Mouse (Mus musculus): ENCODE measurements at regions not wholly inside any gene's neighbourhood (a gene's known extent, or its start where the extent isn't known, plus 50 kb on each side); places are given as distances from the start of the nearest gene placed in this dataset.

GRCm38 (mm10) chr1:73743737-73744554 is 380.3 kb downstream of the Tns1 start:
- Histone ChIP-seq H3K36me3 (ENCODE audit: control insufficient read depth in 1 of 2, insufficient read depth in 2 of 2, low read length in 2 of 2) (no peaks in the 10 kb centered on the region), H3K9me3 (replicated peaks; ENCODE audit: insufficient read depth, low read length) (no peaks in the 10 kb centered on the region), H3K27me3 (ENCODE audit: control insufficient read depth in 1 of 2, insufficient read depth in 2 of 2, low read length in 2 of 2) (no peaks in the 10 kb centered on the region), H3K79me2 (ENCODE audit: control insufficient read depth, insufficient read depth, low read length, poor library complexity) (no peaks in the 10 kb centered on the region), H3K9ac (ENCODE audit: control insufficient read depth, low read depth, low read length, poor library complexity, severe bottlenecking) (no peak overlapping the region), H3K4me3 (ENCODE audit: control insufficient read depth in 1 of 2, insufficient read depth in 1 of 2, low read depth in 2 of 2, low read length in 2 of 2) (no peak overlapping the region), H3K27ac (ENCODE audit: control insufficient read depth, low read depth, low read length) (no peak overlapping the region), H3K4me1 (ENCODE audit: control insufficient read depth in 1 of 2, insufficient read depth in 2 of 2, low read length in 2 of 2) (no peaks in the 10 kb centered on the region)
- TF ChIP-seq ZC3H11A (IDR thresholded peaks at IDR 0.05; ENCODE audit: low read depth, low read length) = no peak
- no peak for TF ChIP-seq USF1 (IDR thresholded peaks at IDR 0.05; ENCODE audit: low read depth, low read length)
- no peak for TF ChIP-seq EP300 (IDR thresholded peaks at IDR 0.05; ENCODE audit: low read depth in 1 of 2, low read length in 2 of 2)
- TF ChIP-seq KAT2A (conservative IDR thresholded peaks at IDR 0.05; ENCODE audit: low read depth, low read length) = no peak
- DNase-seq (ENCODE audit: low read depth, low spot score) = no peak

DNA sequence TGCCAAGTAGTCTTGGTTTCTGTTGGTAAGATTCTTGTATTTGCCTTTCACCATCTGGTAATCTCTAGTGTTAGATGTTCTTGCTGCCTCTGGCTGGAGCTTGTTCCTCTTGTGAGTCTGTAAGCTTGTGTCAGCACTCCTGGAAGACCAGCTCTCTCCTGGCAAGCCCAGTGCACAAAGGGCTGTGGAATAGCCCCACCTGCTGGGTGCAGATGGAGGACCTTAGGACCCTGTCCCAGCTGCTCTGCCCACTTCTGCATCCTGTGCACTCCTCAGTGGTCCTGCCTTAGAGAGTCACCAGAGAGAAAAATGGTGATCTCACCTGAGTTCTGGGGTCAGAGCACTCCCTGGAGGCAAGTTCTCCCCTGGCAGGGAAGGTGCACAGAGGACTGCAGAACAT is 387.2 kb downstream of the Tns1 start:
- no peak overlapping the region for H3K4me3 ChIP-seq (ENCODE audit: control insufficient read depth in 1 of 2, insufficient read depth in 1 of 2, low read depth in 2 of 2, low read length in 2 of 2)
- TF ChIP-seq ETS1 (IDR thresholded peaks at IDR 0.05; ENCODE audit: low read depth, low read length) (no peak), ZMIZ1 (IDR thresholded peaks at IDR 0.05; ENCODE audit: low read depth, low read length) (no peak), NELFE (IDR thresholded peaks at IDR 0.05; ENCODE audit: low read depth, low read length) (no peak), RAD21 (IDR thresholded peaks at IDR 0.05; ENCODE audit: low read depth, low read length) (no peak), JUND (IDR thresholded peaks at IDR 0.05; ENCODE audit: low read depth, low read length) (no peak), MAX (IDR thresholded peaks at IDR 0.05; ENCODE audit: low read length) (no peak)

DNA sequence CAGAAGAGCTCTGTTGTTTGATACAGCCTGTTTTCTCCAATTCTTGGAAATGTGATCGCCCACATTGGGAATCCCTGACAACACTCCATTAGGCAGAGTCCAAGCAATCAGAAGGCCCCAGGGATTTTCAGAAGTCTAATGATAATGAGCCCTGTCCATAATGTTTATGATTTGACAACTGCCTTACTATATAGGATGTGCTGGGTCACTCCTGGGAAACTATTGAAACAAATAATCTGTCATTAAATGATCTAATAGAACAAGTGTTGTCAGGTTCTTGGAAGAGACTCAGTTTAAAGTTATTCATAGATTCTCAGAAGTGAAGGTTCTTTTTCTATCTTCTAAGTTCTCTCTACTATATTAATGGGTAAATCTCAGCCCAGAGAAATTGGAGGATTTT is 395.9 kb downstream of the Tns1 start:
- H3K9ac ChIP-seq (ENCODE audit: control insufficient read depth, low read depth, low read length, poor library complexity, severe bottlenecking) = no peak overlapping the region
- no peaks in the 10 kb centered on the region for H3K79me2 ChIP-seq (ENCODE audit: control insufficient read depth, insufficient read depth, low read length, poor library complexity)
- no peak overlapping the region for H3K4me3 ChIP-seq (ENCODE audit: control insufficient read depth in 1 of 2, insufficient read depth in 1 of 2, low read depth in 2 of 2, low read length in 2 of 2)
- DNase-seq (ENCODE audit: low read depth, low spot score) = no peak
- H3K27ac ChIP-seq (ENCODE audit: control insufficient read depth, low read depth, low read length) = no peak overlapping the region
- H3K9me3 ChIP-seq (replicated peaks; ENCODE audit: insufficient read depth, low read length) = no peaks in the 10 kb centered on the region
- no peaks in the 10 kb centered on the region for H3K36me3 ChIP-seq (ENCODE audit: control insufficient read depth in 1 of 2, insufficient read depth in 2 of 2, low read length in 2 of 2)
- no peaks in the 10 kb centered on the region for H3K4me1 ChIP-seq (ENCODE audit: control insufficient read depth in 1 of 2, insufficient read depth in 2 of 2, low read length in 2 of 2)
- no peaks in the 10 kb centered on the region for H3K27me3 ChIP-seq (ENCODE audit: control insufficient read depth in 1 of 2, insufficient read depth in 2 of 2, low read length in 2 of 2)
- TF ChIP-seq BHLHE40 (IDR thresholded peaks at IDR 0.05; ENCODE audit: borderline replicate concordance, low read depth, low read length) = no peak
- no peak for TF ChIP-seq MAFK (IDR thresholded peaks at IDR 0.05; ENCODE audit: borderline replicate concordance, low read depth, low read length)
- no peak for TF ChIP-seq TAL1 (IDR thresholded peaks at IDR 0.05; ENCODE audit: low read length)
- TF ChIP-seq USF2 (IDR thresholded peaks at IDR 0.05; ENCODE audit: borderline replicate concordance in 1 of 2, insufficient read depth in 1 of 2, low read depth in 1 of 2, low read length in 2 of 2) = no peak
- no peak for TF ChIP-seq RCOR1 (IDR thresholded peaks at IDR 0.05; ENCODE audit: low read depth, low read length)

More for the DNA sequence above, 387.2 kb downstream of the Tns1 start:
- H3K36me3 ChIP-seq (ENCODE audit: control insufficient read depth in 1 of 2, insufficient read depth in 2 of 2, low read length in 2 of 2) = no peaks in the 10 kb centered on the region
- no peak overlapping the region for H3K9ac ChIP-seq (ENCODE audit: control insufficient read depth, low read depth, low read length, poor library complexity, severe bottlenecking)
- H3K27me3 ChIP-seq (ENCODE audit: control insufficient read depth in 1 of 2, insufficient read depth in 2 of 2, low read length in 2 of 2) = no peaks in the 10 kb centered on the region
- no peaks in the 10 kb centered on the region for H3K4me1 ChIP-seq (ENCODE audit: control insufficient read depth in 1 of 2, insufficient read depth in 2 of 2, low read length in 2 of 2)
- no peaks in the 10 kb centered on the region for H3K9me3 ChIP-seq (replicated peaks; ENCODE audit: insufficient read depth, low read length)
- H3K27ac ChIP-seq (ENCODE audit: control insufficient read depth, low read depth, low read length) = no peak overlapping the region
- no peaks in the 10 kb centered on the region for H3K79me2 ChIP-seq (ENCODE audit: control insufficient read depth, insufficient read depth, low read length, poor library complexity)
- DNase-seq (ENCODE audit: low read depth, low spot score) = no peak
